Mouse (Mus musculus) hindbrain, embryonic 13.5 days (tissue): ENCODE data around the gene Tfb1m. TPM values are rescaled to one million over a fixed set of nuclear protein-coding genes. Genes with fewer than 3 reads are reported as not detected.

Source experiments
- ATAC-seq: fragments of 200-750 bp; cut with Nextera tagmentation; 2 replicates; pipeline ENCODE4 v1.8.0; 2017; ENCODE audit warnings: moderate TSS enrichment; ENCODE audit not compliant: low FRiP score
- H3K27ac ChIP-seq: fragments of 300-500 bp; sonication (generic); 2 replicates; pipeline ENCODE4 v1.5.1; 2015; ENCODE audit warnings: inconsistent platforms, mild to moderate bottlenecking, moderate library complexity
- H3K27me3 ChIP-seq: fragments of 300-500 bp; sonication (generic); 2 replicates; pipeline ENCODE4 v1.6.1; 2015; ENCODE audit warnings: mild to moderate bottlenecking, inconsistent platforms
- H3K36me3 ChIP-seq: fragments of 300-500 bp; sonication (generic); 2 replicates; pipeline ENCODE4 v1.6.1; 2015; ENCODE audit warnings: mild to moderate bottlenecking, inconsistent platforms
- H3K4me1 ChIP-seq: fragments of 300-500 bp; sonication (generic); replicated peaks from 2 replicates; pipeline ENCODE4 v1.6.1; 2015; ENCODE audit warnings: inconsistent platforms
- H3K4me2 ChIP-seq: fragments of 300-500 bp; sonication (generic); 2 replicates; pipeline ENCODE4 v1.6.1; 2015; ENCODE audit warnings: inconsistent platforms, mild to moderate bottlenecking, moderate library complexity
- H3K4me3 ChIP-seq: fragments of 300-500 bp; sonication (generic); 2 replicates; pipeline ENCODE4 v1.5.1; 2015; ENCODE audit warnings: mild to moderate bottlenecking, inconsistent platforms
- H3K9ac ChIP-seq: fragments of 300-500 bp; sonication (generic); 2 replicates; pipeline ENCODE4 v1.6.1; 2015; ENCODE audit warnings: mild to moderate bottlenecking, inconsistent platforms
- H3K9me3 ChIP-seq: fragments of 300-500 bp; sonication (generic); 2 replicates; pipeline ENCODE4 v1.6.1; 2016; ENCODE audit warnings: inconsistent platforms
- WGBS: fragments of 180-500 bp; shearing (Covaris S2); methylation state at CpG from one replicate; pipeline ENCODE4 v1.1.7; 2015; 5-methylcytosine and 5-hydroxymethylcytosine counted together
- polyA plus RNA-seq: library from polyadenylated mRNA; unstranded; fragments of >200 nt; fragmentation: Nextera tagmentation; extraction: Ambion mirVana; gene quantifications from 2 replicates; pipeline ENCODE4 v1.2.1, GENCODE M21; 2015

Tfb1m gene
- polyA plus RNA-seq, 1 experiment from 2014 or later, result 14.5 TPM

- H3K27ac ChIP-seq, result no peak overlapping the region
- 77% methylated on average over 7 of the region's 7 CpGs for WGBS
- H3K36me3 ChIP-seq, result no peaks in the 10 kb centered on the region
- H3K9ac ChIP-seq, result no peak overlapping the region
- H3K27me3 ChIP-seq, result no peaks in the 10 kb centered on the region
- H3K9me3 ChIP-seq, result no peaks in the 10 kb centered on the region
- ATAC-seq, result no peak
- H3K4me1 ChIP-seq, result no peaks in the 10 kb centered on the region
- no peak overlapping the region for H3K4me3 ChIP-seq
- no peak overlapping the region for H3K4me2 ChIP-seq
These were observed 71.7 kb downstream of the Tfb1m start for GRCm38 (mm10) chr17:3485851-3486250.

GRCm38 (mm10) chr17:3483091-3483490 is 74.5 kb downstream of the Tfb1m start:
- Histone ChIP-seq H3K27ac (no peak overlapping the region), H3K9me3 (no peaks in the 10 kb centered on the region)
- WGBS, result 90% methylated on average over 8 of the region's 8 CpGs

GRCm38 (mm10) chr17:3481576-3482575 is 75.7 kb downstream of the Tfb1m start:
- no peak overlapping the region for H3K9ac ChIP-seq
- no peak for ATAC-seq
- H3K4me1 ChIP-seq, result no peaks in the 10 kb centered on the region
- no peaks in the 10 kb centered on the region for H3K27me3 ChIP-seq
- H3K27ac ChIP-seq, result no peak overlapping the region
- no peak overlapping the region for H3K4me2 ChIP-seq
- H3K9me3 ChIP-seq, result no peaks in the 10 kb centered on the region
- 72% methylated on average over 7 of the region's 7 CpGs for WGBS
- H3K4me3 ChIP-seq, result no peak overlapping the region
- no peaks in the 10 kb centered on the region; the same call in 1 of the 2 replicates for H3K36me3 ChIP-seq

More at GRCm38 (mm10) chr17:3483091-3483490, 74.5 kb downstream of the Tfb1m start:
- no peak for ATAC-seq
- Histone ChIP-seq H3K4me1 (no peaks in the 10 kb centered on the region), H3K36me3 (no peaks in the 10 kb centered on the region), H3K4me3 (no peak overlapping the region), H3K4me2 (no peak overlapping the region), H3K27me3 (no peaks in the 10 kb centered on the region), H3K9ac (no peak overlapping the region)

GRCm38 (mm10) chr17:3476546-3476945 is 81.0 kb downstream of the Tfb1m start:
- no peak for ATAC-seq
- no peaks in the 10 kb centered on the region for H3K9me3 ChIP-seq
- H3K4me2 ChIP-seq, result no peak overlapping the region
- no peak overlapping the region for H3K9ac ChIP-seq
- no peaks in the 10 kb centered on the region for H3K4me1 ChIP-seq
- no peak overlapping the region for H3K4me3 ChIP-seq
- no peaks in the 10 kb centered on the region; the same call in 1 of the 2 replicates for H3K36me3 ChIP-seq
- H3K27me3 ChIP-seq, result no peaks in the 10 kb centered on the region
- WGBS, result 83% methylated on average over 2 of the region's 2 CpGs
- no peak overlapping the region for H3K27ac ChIP-seq

GRCm38 (mm10) chr17:3472018-3472417 is 85.6 kb downstream of the Tfb1m start:
- Histone ChIP-seq H3K9ac (no peak overlapping the region), H3K4me2 (no peak overlapping the region), H3K36me3 (no peaks in the 10 kb centered on the region), H3K9me3 (no peaks in the 10 kb centered on the region), H3K27me3 (no peaks in the 10 kb centered on the region), H3K4me1 (0 out of 2 replicates have a peak, but pooled peaks cover 6% of the 10 kb centered on the region), H3K4me3 (no peak overlapping the region), H3K27ac (no peak overlapping the region)
- WGBS, result 83% methylated on average over 6 of the region's 6 CpGs
- no peak for ATAC-seq

Other genes starting within 250 kb of the Tfb1m start
- gene Tiam2, start 231.2 kb downstream of the Tfb1m start, polyA plus RNA-seq, result 4.1 and 4.9 TPM in 2 replicates
- 0.27 and 0.53 TPM in 2 replicates for gene Cldn20, start 25.2 kb downstream of the Tfb1m start, polyA plus RNA-seq
- gene Nox3, start 138.5 kb upstream of the Tfb1m start, polyA plus RNA-seq, result not detected in 2 replicates